Comparison of ENCODE assay signal across 9 mouse cellular contexts in the genomic region with DNA sequence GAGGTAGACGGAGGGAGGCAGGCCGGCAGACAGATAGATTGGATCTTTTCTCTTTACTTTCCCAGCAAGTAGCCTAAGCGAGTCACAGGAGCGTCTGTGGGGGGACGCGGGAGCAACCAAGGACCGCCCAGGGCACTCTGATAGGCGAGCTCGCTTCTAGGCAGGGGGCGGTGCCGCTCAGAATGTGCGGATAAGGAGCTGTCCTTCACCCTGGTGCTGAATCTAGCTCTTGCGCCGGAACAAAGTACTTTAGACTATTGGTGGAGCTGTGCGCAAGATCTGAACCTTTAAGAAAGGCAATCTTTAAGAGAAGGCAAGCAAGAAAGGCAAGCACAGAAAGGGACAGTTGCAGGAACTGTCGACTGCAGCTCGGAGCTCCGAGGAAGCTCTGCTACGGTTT. TPM values are rescaled to one million over a fixed set of nuclear protein-coding genes. Genes with fewer than 3 reads are reported as not detected.
A peak's percentile ranks its signal among the peaks of the same experiment; 100 is the strongest.
DNase-seq lines count a peak whose midpoint lies in the region; ATAC-seq and TF ChIP-seq lines count a peak whose summit lies in the region.
"Had no signal": no experiment of that assay in that cellular context is flagged by ENCODE, and none has a peak within 500 bp of the region (broad histone marks: within the 10 kb centered on the region; RNA-seq: fewer than 3 reads in every experiment).

No protein-coding gene starts in this region.

- H3K9me3 ChIP-seq in forebrain, embryonic 12.5 days, result no peaks in the 10 kb centered on the region
- no peaks in the 10 kb centered on the region for H3K9me3 ChIP-seq in hindbrain, embryonic 16.5 days (ENCODE audit: control insufficient read depth, low read length)
- no peaks in the 10 kb centered on the region for H3K9me3 ChIP-seq in midbrain, embryonic 12.5 days
- no peaks in the 10 kb centered on the region for H3K9me3 ChIP-seq in stomach, embryonic 14.5 days (ENCODE audit: control insufficient read depth, low read depth, low read length)

- H3K4me1 ChIP-seq in forebrain, embryonic 12.5 days, result 0 out of 2 replicates have a peak, but pooled peaks cover 10% of the 10 kb centered on the region
- H3K4me1 ChIP-seq in hindbrain, embryonic 16.5 days (ENCODE audit: control insufficient read depth, insufficient read depth, low read depth, low read length), result no peaks in the 10 kb centered on the region
- H3K4me1 ChIP-seq in midbrain, embryonic 12.5 days, result 0 out of 2 replicates have a peak, but pooled peaks cover 4% of the 10 kb centered on the region
- no peaks in the 10 kb centered on the region for H3K4me1 ChIP-seq in stomach, embryonic 14.5 days (ENCODE audit: control insufficient read depth, insufficient read depth, low read length)

- ATAC-seq in forebrain, embryonic 12.5 days (ENCODE audit: low FRiP score), result peak; percentile 93
- ATAC-seq in hindbrain, embryonic 16.5 days, result peak; percentile 93
- ATAC-seq in midbrain, embryonic 12.5 days (ENCODE audit: low FRiP score, low read depth), result peak; percentile 94
- ATAC-seq in stomach, embryonic 14.5 days (ENCODE audit: insufficient number of reproducible peaks, insufficient read depth, low FRiP score, low read depth), result peak; percentile 82; the same call in 1 of the 2 replicates

- no peak overlapping the region for H3K27ac ChIP-seq in gastrocnemius, adult 2 months
- no peak overlapping the region for H3K27ac ChIP-seq in forebrain, embryonic 12.5 days
- no peak overlapping the region for H3K27ac ChIP-seq in hindbrain, embryonic 16.5 days (ENCODE audit: low read depth, low read length)
- no peak overlapping the region; the same call in 1 of the 2 replicates for H3K27ac ChIP-seq in left cerebral cortex, adult 2 months
- H3K27ac ChIP-seq in midbrain, embryonic 12.5 days (replicated peaks), result no peak overlapping the region
- no peak overlapping the region for H3K27ac ChIP-seq in stomach, embryonic 14.5 days (ENCODE audit: low read length)

- intact Hi-C loops in gastrocnemius, adult 2 months (cut with DNase I), result no loop called here
- intact Hi-C loops in left cerebral cortex, adult 2 months (cut with DNase I), result loop anchor here (5.0 to 10.0 kb wide), 3 partner anchors 443 to 1113 kb away; no protein-coding TSS in a partner anchor

- no peaks in the 10 kb centered on the region for H3K36me3 ChIP-seq in forebrain, embryonic 12.5 days (replicated peaks)
- no peaks in the 10 kb centered on the region for H3K36me3 ChIP-seq in hindbrain, embryonic 16.5 days (ENCODE audit: control insufficient read depth, insufficient read depth, low read length)
- H3K36me3 ChIP-seq in midbrain, embryonic 12.5 days, result no peaks in the 10 kb centered on the region
- H3K36me3 ChIP-seq in stomach, embryonic 14.5 days (ENCODE audit: control insufficient read depth, insufficient read depth, low read length), result no peaks in the 10 kb centered on the region

- WGBS in forebrain, embryonic 12.5 days, result 2% methylated on average over 19 of the region's 19 CpGs
- WGBS in hindbrain, embryonic 16.5 days, result under 1% methylated on average over 19 of the region's 19 CpGs
- 2% methylated on average over 19 of the region's 19 CpGs for WGBS in midbrain, embryonic 12.5 days
- under 1% methylated on average over 19 of the region's 19 CpGs for WGBS in stomach, embryonic 14.5 days

- H3K9ac ChIP-seq in forebrain, embryonic 12.5 days, result no peak overlapping the region
- H3K9ac ChIP-seq in hindbrain, embryonic 16.5 days (ENCODE audit: low read depth, low read length), result peak overlapping the region; percentile 67
- H3K9ac ChIP-seq in midbrain, embryonic 12.5 days (replicated peaks), result peak overlapping the region; percentile 11; the same call in 1 of the 2 replicates
- H3K9ac ChIP-seq in stomach, embryonic 14.5 days (replicated peaks; ENCODE audit: low read depth, low read length), result no peak overlapping the region

- no peak overlapping the region for H3K4me3 ChIP-seq in gastrocnemius, adult 2 months
- peak overlapping the region; percentile 31 for H3K4me3 ChIP-seq in forebrain, embryonic 12.5 days (replicated peaks)
- peak overlapping the region; percentile 52 for H3K4me3 ChIP-seq in hindbrain, embryonic 16.5 days (ENCODE audit: low read length)
- peak overlapping the region; percentile 44 for H3K4me3 ChIP-seq in left cerebral cortex, adult 2 months
- peak overlapping the region; percentile 36 for H3K4me3 ChIP-seq in midbrain, embryonic 12.5 days
- H3K4me3 ChIP-seq in stomach, embryonic 14.5 days (ENCODE audit: low read depth, low read length), result no peak overlapping the region

- peak; percentile 15 for DNase-seq in gastrocnemius, adult 2 months
- no peak for DNase-seq in gastrocnemius, adult 18-20 months (ENCODE audit: low spot score)
- DNase-seq in brain, adult 2 months (ENCODE audit: low read depth, low spot score), result peak; percentile 85
- DNase-seq in left cerebral cortex, adult 2 months (ENCODE audit: extremely low spot score in 1 of 2, low spot score in 2 of 2), result peak; percentile 51 to 53

- H3K27me3 ChIP-seq in forebrain, embryonic 12.5 days, result no peaks in the 10 kb centered on the region
- no peaks in the 10 kb centered on the region for H3K27me3 ChIP-seq in hindbrain, embryonic 16.5 days (replicated peaks; ENCODE audit: control insufficient read depth, insufficient read depth, low read length)
- H3K27me3 ChIP-seq in midbrain, embryonic 12.5 days, result no peaks in the 10 kb centered on the region
- no peaks in the 10 kb centered on the region for H3K27me3 ChIP-seq in stomach, embryonic 14.5 days (ENCODE audit: control insufficient read depth, insufficient read depth, low read length)

- TF ChIP-seq CTCF in gastrocnemius, adult 2 months (IDR thresholded peaks at IDR 0.05), result no peak
- TF ChIP-seq CTCF in left cerebral cortex, adult 2 months (IDR thresholded peaks at IDR 0.05), result no peak; the same call in 1 of the 2 replicates

- peak overlapping the region; percentile 52 for H3K4me2 ChIP-seq in forebrain, embryonic 12.5 days
- peak overlapping the region; percentile 63 for H3K4me2 ChIP-seq in hindbrain, embryonic 16.5 days (ENCODE audit: low read length)
- H3K4me2 ChIP-seq in midbrain, embryonic 12.5 days (replicated peaks), result peak overlapping the region; percentile 55
- peak overlapping the region; percentile 25; the same call in 1 of the 2 replicates for H3K4me2 ChIP-seq in stomach, embryonic 14.5 days (replicated peaks; ENCODE audit: low read depth, low read length)

RNA-seq across cellular contexts. Expression of a gene that starts 0.4 kb away (rescaled TPM):
- under 1 TPM in 1 of 2 experiments, not detected in 1; 0.08 TPM for total RNA-seq in gastrocnemius, adult 2 months (2021)
- total RNA-seq in gastrocnemius, adult 18-20 months (2021), result under 1 TPM; 0.07 TPM
- polyA plus RNA-seq in forebrain, embryonic 12.5 days (2016; fragmentation: Nextera tagmentation; extraction: Ambion mirVana), result 0.22 and 0.26 TPM in 2 replicates
- 3.6 and 4.2 TPM in 2 replicates for polyA plus RNA-seq in hindbrain, embryonic 16.5 days (2015; fragmentation: Nextera tagmentation; extraction: Ambion mirVana)
- 10 to 100 TPM; 18.9 to 22.0 TPM for total RNA-seq in left cerebral cortex, adult 2 months (2021)
- 0.54 and 0.69 TPM in 2 replicates for polyA plus RNA-seq in midbrain, embryonic 12.5 days (2016; fragmentation: Nextera tagmentation; extraction: Ambion mirVana)
- polyA plus RNA-seq in stomach, embryonic 14.5 days (2014; fragmentation: Nextera tagmentation; extraction: Ambion mirVana), result not detected in 2 replicates
- polyA plus RNA-seq: C2C12 had no signal

Comparison
In these comparisons a context has a peak if more than half of its experiments do, and no peak if none do; other contexts are left out.
1. H3K4me3 ChIP-seq: peak in forebrain, embryonic 12.5 days (single experiment), hindbrain, embryonic 16.5 days (single experiment), left cerebral cortex, adult 2 months (single experiment) and midbrain, embryonic 12.5 days (single experiment); none in gastrocnemius, adult 2 months (single experiment) and stomach, embryonic 14.5 days (single experiment).
2. H3K9ac ChIP-seq: peak in hindbrain, embryonic 16.5 days (single experiment) and midbrain, embryonic 12.5 days (single experiment); none in forebrain, embryonic 12.5 days (single experiment) and stomach, embryonic 14.5 days (single experiment).
3. Peak in every context shown above with its lines, with median percentiles within 50 percentile points of each other: ATAC-seq and H3K4me2 ChIP-seq.